Mouse (Mus musculus): Measurements from ENCODE around the gene Mr1. TPM values are rescaled to one million over a fixed set of nuclear protein-coding genes. Genes with fewer than 3 reads are reported as not detected.
A peak's percentile ranks its signal among the peaks of the same experiment; 100 is the strongest.

Gene Mr1
- polyA plus RNA-seq, 1 experiment from 2014 or later: 4.2 TPM

DNA sequence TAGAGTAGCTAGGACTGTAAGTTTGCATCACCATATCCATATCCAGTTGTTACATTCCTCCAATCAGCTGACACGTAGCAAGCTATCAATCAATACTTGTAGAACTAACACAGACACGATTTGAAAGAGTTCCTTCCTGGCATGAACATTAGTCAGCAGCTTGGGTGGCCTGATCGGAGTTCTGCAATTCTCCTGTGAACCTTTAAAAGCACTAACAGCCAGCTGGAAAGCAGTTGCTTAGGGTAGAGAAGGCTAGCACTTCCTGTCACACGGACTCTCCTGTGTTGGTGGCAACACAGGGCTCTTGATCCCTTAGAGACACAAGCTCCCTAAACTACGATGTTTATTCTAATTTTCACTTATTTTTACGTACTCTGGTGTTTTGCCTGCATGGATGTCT, 994 bp downstream of the Mr1 start:
- no peaks in the 10 kb centered on the region for H3K4me1 ChIP-seq (replicated peaks; ENCODE audit: control insufficient read depth, insufficient read depth)
- DNase-seq (ENCODE audit: low spot score) (peak; percentile 24), ATAC-seq (ENCODE audit: low FRiP score, low TSS enrichment) (peak; percentile 73)
- peak overlapping the region; percentile 65 for H3K4me2 ChIP-seq (replicated peaks; ENCODE audit: low read depth)
- 15% methylated on average over 6 of the region's 6 CpGs for WGBS
- TF ChIP-seq CTCF (IDR thresholded peaks at IDR 0.05; ENCODE audit: low read depth): no peak
- TF ChIP-seq EP300 (optimal IDR thresholded peaks at IDR 0.05): no peak
- H3K9ac ChIP-seq (ENCODE audit: low read length): peak overlapping the region; percentile 61
- H3K27me3 ChIP-seq (ENCODE audit: control insufficient read depth, insufficient read depth, low read length): no peaks in the 10 kb centered on the region
- peak overlapping the region; percentile 84 for H3K27ac ChIP-seq (replicated peaks)
- H3K9me3 ChIP-seq (ENCODE audit: control insufficient read depth, low read length): no peaks in the 10 kb centered on the region
- no peaks in the 10 kb centered on the region for H3K36me3 ChIP-seq (ENCODE audit: control insufficient read depth, insufficient read depth, low read length)
- peak overlapping the region; percentile 52 for H3K4me3 ChIP-seq (ENCODE audit: low read depth, low read length)

DNA sequence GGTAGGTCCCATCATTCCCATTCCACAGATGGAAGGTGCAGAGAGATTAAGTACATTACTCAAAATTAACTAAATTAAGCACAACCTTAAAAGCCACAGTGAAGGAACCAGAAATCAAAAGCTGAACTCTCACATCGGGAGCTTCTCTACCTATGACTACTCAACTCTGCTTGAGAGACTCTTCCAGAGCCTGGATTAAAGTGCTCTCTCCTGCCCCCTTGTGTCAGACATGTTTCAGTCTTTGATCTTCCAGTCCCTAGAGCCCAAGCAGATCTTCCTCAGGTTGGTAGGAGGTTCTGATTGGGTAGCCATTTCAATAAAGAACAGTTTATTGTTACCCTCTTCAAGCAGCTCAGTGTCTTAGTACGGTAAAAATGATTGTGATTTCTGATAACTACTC, 6.5 kb downstream of the Mr1 start:
- 66% methylated on average over 2 of the region's 2 CpGs for WGBS
- DNase-seq (ENCODE audit: low spot score): peak; percentile 58

DNA sequence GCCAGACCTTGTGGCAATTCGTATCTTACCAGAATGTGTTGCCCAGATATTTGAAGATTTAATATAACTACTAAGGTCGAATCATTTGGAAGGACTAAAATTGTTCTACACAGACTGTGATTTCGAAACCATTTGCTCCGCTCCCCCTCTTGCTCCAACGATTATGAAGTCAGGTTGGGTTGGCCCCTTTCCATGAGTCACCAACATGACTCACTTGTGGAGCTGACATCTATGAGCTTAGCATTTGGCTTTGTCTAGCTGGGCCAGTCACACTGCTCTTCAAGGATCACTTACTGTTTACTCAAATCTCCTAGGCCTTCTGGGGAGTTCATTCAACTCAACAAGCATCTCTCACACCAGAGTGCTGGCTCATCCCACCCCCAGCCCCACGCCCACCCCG, 7.8 kb downstream of the Mr1 start:
- 52% methylated on average over 7 of the region's 7 CpGs for WGBS
- no peak overlapping the region for H3K9ac ChIP-seq (ENCODE audit: low read length)
- no peaks in the 10 kb centered on the region for H3K27me3 ChIP-seq (ENCODE audit: control insufficient read depth, insufficient read depth, low read length)
- H3K4me3 ChIP-seq (ENCODE audit: low read depth, low read length): no peak overlapping the region
- peak; percentile 91 for ATAC-seq (ENCODE audit: low FRiP score, low TSS enrichment)
- H3K4me1 ChIP-seq (replicated peaks; ENCODE audit: control insufficient read depth, insufficient read depth): no peaks in the 10 kb centered on the region
- DNase-seq (ENCODE audit: low spot score): peak; percentile 49
- no peaks in the 10 kb centered on the region for H3K9me3 ChIP-seq (ENCODE audit: control insufficient read depth, low read length)
- H3K4me2 ChIP-seq (replicated peaks; ENCODE audit: low read depth): no peak overlapping the region
- TF ChIP-seq CTCF (IDR thresholded peaks at IDR 0.05; ENCODE audit: low read depth) (no peak), EP300 (optimal IDR thresholded peaks at IDR 0.05) (no peak)
- H3K27ac ChIP-seq (replicated peaks): peak overlapping the region; percentile 56
- H3K36me3 ChIP-seq (ENCODE audit: control insufficient read depth, insufficient read depth, low read length): no peaks in the 10 kb centered on the region

More for the DNA sequence above, 6.5 kb downstream of the Mr1 start:
- TF ChIP-seq CTCF (IDR thresholded peaks at IDR 0.05; ENCODE audit: low read depth): peak; percentile 75
- TF ChIP-seq EP300 (optimal IDR thresholded peaks at IDR 0.05): no peak
- Histone ChIP-seq H3K9me3 (ENCODE audit: control insufficient read depth, low read length) (no peaks in the 10 kb centered on the region), H3K4me1 (replicated peaks; ENCODE audit: control insufficient read depth, insufficient read depth) (no peaks in the 10 kb centered on the region), H3K9ac (ENCODE audit: low read length) (no peak overlapping the region), H3K27me3 (ENCODE audit: control insufficient read depth, insufficient read depth, low read length) (no peaks in the 10 kb centered on the region), H3K4me2 (replicated peaks; ENCODE audit: low read depth) (no peak overlapping the region), H3K36me3 (ENCODE audit: control insufficient read depth, insufficient read depth, low read length) (no peaks in the 10 kb centered on the region), H3K27ac (replicated peaks) (no peak overlapping the region), H3K4me3 (ENCODE audit: low read depth, low read length) (no peak overlapping the region)
- no peak for ATAC-seq (ENCODE audit: low FRiP score, low TSS enrichment)

DNA sequence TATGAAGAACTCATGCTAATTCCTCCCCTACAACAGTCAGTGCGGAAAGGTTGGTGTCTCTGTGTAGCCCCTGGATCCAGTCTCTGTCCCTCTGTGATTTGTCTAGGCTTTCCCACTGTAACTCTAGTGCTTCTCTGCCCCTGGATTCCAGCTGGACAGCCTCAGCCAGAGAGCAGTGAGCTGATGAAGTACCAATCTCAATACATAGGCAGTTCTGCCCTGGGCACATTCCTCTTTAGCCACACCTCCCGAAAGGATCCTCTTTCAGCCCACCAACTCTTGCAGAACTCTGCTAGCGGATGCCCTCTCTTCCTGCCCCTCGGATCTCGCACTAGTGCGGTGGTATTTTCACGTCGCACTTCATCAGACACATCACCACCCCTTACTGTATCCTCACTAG, 11.7 kb downstream of the Mr1 start:
- Histone ChIP-seq H3K36me3 (ENCODE audit: control insufficient read depth, insufficient read depth, low read length) (no peaks in the 10 kb centered on the region), H3K4me1 (replicated peaks; ENCODE audit: control insufficient read depth, insufficient read depth) (no peaks in the 10 kb centered on the region), H3K4me2 (replicated peaks; ENCODE audit: low read depth) (no peak overlapping the region), H3K9ac (ENCODE audit: low read length) (no peak overlapping the region), H3K4me3 (ENCODE audit: low read depth, low read length) (no peak overlapping the region), H3K27ac (replicated peaks) (no peak overlapping the region), H3K9me3 (ENCODE audit: control insufficient read depth, low read length) (no peaks in the 10 kb centered on the region), H3K27me3 (ENCODE audit: control insufficient read depth, insufficient read depth, low read length) (no peaks in the 10 kb centered on the region)
- ATAC-seq (ENCODE audit: low FRiP score, low TSS enrichment) (no peak), DNase-seq (ENCODE audit: low spot score) (no peak)
- WGBS: 44% methylated on average over 8 of the region's 8 CpGs
- no peak for TF ChIP-seq CTCF (IDR thresholded peaks at IDR 0.05; ENCODE audit: low read depth)

DNA sequence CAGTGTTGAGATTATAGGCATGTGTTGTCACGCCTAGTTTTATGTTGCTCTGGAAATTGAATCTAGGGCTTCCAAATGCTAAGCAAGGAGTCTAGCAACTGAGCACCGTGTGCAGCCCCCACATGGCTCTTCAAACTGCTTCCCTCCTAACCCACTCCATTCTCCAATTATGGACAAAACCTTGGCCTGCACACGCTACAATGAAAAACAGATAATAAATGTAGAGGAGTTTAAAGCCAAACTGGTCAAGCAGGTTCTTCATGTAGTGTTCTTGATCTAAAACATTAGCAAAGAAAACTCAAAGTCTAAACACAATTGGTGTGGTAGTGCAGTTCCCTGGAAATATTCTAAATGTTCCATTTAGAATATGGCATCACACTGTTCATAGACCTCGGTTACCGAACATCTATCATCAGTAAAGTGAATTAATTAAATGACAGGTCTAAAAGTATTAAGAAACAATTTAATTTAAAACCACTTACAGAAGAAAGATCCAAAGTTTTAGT, 19.1 kb downstream of the Mr1 start:
- ATAC-seq (ENCODE audit: low FRiP score, low TSS enrichment): no peak
- H3K27ac ChIP-seq (replicated peaks): no peak overlapping the region
- WGBS: 73% methylated on average over 5 of the region's 5 CpGs
- no peak for DNase-seq (ENCODE audit: low spot score)
- H3K4me2 ChIP-seq (replicated peaks; ENCODE audit: low read depth): no peak overlapping the region
- TF ChIP-seq CTCF (IDR thresholded peaks at IDR 0.05; ENCODE audit: low read depth) (no peak), EP300 (optimal IDR thresholded peaks at IDR 0.05) (no peak)
- no peaks in the 10 kb centered on the region for H3K4me1 ChIP-seq (replicated peaks; ENCODE audit: control insufficient read depth, insufficient read depth)
- no peak overlapping the region for H3K9ac ChIP-seq (ENCODE audit: low read length)
- no peaks in the 10 kb centered on the region for H3K9me3 ChIP-seq (ENCODE audit: control insufficient read depth, low read length)
- no peaks in the 10 kb centered on the region for H3K27me3 ChIP-seq (ENCODE audit: control insufficient read depth, insufficient read depth, low read length)
- H3K36me3 ChIP-seq (ENCODE audit: control insufficient read depth, insufficient read depth, low read length): no peaks in the 10 kb centered on the region
- H3K4me3 ChIP-seq (ENCODE audit: low read depth, low read length): no peak overlapping the region

DNA sequence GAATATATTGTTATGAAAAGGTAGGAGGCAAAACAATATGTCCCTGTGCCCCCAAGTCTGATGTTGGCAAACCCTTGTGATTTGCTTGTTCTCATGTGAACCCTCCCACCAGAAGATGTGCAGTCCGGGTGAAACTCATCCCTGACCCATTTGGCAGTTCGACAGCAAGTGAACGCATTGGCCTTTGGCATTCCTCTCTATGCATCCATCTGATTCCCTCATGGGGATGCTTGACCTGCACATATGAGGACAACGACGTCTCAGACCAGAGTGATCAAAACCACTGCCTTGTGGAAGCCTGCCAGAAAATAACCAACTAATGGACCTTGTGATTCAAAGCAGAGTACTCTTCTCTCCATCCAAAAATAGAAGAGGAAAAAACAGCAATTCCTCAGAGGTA, 19.9 kb downstream of the Mr1 start:
- H3K27ac ChIP-seq (replicated peaks): no peak overlapping the region
- H3K36me3 ChIP-seq (ENCODE audit: control insufficient read depth, insufficient read depth, low read length): no peaks in the 10 kb centered on the region
- no peaks in the 10 kb centered on the region for H3K27me3 ChIP-seq (ENCODE audit: control insufficient read depth, insufficient read depth, low read length)
- no peak for TF ChIP-seq CTCF (IDR thresholded peaks at IDR 0.05; ENCODE audit: low read depth)
- TF ChIP-seq EP300 (optimal IDR thresholded peaks at IDR 0.05): no peak
- no peak overlapping the region for H3K4me2 ChIP-seq (replicated peaks; ENCODE audit: low read depth)
- no peak overlapping the region for H3K4me3 ChIP-seq (ENCODE audit: low read depth, low read length)
- no peak for ATAC-seq (ENCODE audit: low FRiP score, low TSS enrichment)
- H3K9ac ChIP-seq (ENCODE audit: low read length): no peak overlapping the region
- DNase-seq (ENCODE audit: low spot score): no peak
- no peaks in the 10 kb centered on the region for H3K9me3 ChIP-seq (ENCODE audit: control insufficient read depth, low read length)
- no peaks in the 10 kb centered on the region for H3K4me1 ChIP-seq (replicated peaks; ENCODE audit: control insufficient read depth, insufficient read depth)
- 64% methylated on average over 5 of the region's 5 CpGs for WGBS
